Mouse (Mus musculus): Measurements from ENCODE around the gene Npas2.

- TF ChIP-seq POLR2A (IDR thresholded peaks at IDR 0.05; ENCODE audit: borderline replicate concordance, insufficient read depth, low read length) (no peak), CTCF (IDR thresholded peaks at IDR 0.05; ENCODE audit: borderline replicate concordance, insufficient read depth, low read depth, low read length) (no peak)
Measured at GRCm38 (mm10) chr1:39160167-39160566, 33.4 kb upstream of the Npas2 start.
